Mouse (Mus musculus) liver (tissue): Measurements from ENCODE around the gene Krtap20-2.
"Not testable (repeated sequence)": the region's sequence is repeated elsewhere in the genome, so short reads cannot be mapped to it uniquely, and the experiment has no call there.

Experiments used
- DNase-seq: peaks from one replicate; pipeline ENCODE4 v3.0.0-alpha.2; 2020; ENCODE audit warnings: mixed read lengths

The Krtap20-2 gene

DNA sequence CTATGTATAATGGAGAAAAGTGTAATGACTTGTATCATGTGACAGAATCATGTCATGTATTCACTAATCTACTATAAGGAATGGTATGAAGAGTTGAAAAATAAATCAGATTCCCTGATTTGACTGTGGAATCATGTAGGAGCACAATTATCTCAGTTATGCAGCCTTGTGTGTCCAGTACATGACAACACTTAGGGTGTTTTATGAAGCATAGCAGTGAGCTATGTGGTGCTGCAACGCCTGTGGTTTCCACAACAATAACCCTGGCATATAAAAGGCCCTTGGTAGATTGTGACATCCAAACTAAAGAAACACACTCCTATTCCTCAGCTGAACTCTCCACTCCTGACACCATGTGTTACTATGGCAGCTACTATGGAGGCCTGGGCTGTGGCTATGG is at the start of gene Krtap20-2:
TSS of gene Krtap20-2 (plus strand) at position 301 of the 400 bp plus-strand sequence.
- DNase-seq: no peak

DNA sequence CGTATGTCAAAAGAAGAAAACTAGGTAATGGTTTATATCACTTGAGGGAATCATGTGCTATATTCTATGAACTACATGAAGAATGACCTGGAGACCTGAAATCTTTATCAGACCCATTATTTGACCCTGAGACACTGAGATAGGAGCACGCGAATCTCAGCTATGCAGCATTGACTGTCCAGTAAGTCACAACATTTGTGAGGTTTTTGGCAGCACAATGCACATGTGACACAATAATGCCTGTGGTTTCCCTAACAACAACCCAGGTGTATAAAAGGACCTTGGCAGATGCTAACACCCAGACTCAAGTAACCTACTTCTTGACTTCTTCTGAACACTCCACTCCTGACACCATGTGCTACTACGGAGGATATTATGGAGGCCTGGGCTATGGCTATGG is 48.0 kb upstream of the Krtap20-2 start, which contains the start of gene Gm9789:
TSS of gene Gm9789 (plus strand) at position 301 of the 400 bp plus-strand sequence.
- no peak for DNase-seq

DNA sequence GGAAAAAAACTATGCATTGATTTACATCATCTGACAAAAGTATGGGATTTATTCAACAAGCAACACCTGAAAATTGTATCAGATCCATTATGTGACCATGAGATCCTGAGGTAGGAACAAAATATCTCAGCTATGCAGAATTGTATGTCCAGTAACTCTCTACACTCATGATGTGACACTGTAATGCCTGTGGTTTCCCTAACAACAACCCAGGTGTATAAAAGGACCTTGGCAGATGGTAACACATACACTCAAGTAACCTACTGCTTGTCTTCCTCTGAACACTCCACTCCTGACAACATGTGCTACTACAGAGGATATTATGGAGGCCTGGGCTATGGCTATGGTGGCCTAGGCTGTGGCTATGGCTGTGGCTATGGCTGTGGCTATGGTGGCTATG is 36.5 kb upstream of the Krtap20-2 start, which contains the start of gene Gm7735:
TSS of gene Gm7735 (plus strand) at position 301 of the 400 bp plus-strand sequence.
- not testable (repeated sequence) for DNase-seq

DNA sequence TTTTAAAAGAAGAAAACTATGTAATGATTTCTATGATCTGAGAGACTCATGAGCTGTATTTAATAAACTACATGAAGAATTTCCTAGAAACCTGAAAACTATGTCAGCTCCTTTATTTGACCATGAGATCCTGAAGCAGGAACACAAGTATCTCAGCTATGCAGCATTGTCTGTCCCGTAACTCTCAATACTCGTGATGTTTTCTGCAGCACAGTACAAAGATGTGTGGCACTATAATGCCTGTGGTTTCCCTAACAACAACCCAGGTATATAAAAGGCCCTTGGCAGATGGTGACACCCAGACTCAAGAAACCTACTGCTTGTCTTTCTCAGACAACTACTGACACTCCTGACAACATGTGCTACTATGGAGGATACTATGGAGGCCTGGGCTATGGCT is 31.2 kb upstream of the Krtap20-2 start, which contains the start of gene 1110057P08Rik:
TSS of gene 1110057P08Rik (plus strand) at position 301 of the 400 bp plus-strand sequence.
- DNase-seq: no peak

DNA sequence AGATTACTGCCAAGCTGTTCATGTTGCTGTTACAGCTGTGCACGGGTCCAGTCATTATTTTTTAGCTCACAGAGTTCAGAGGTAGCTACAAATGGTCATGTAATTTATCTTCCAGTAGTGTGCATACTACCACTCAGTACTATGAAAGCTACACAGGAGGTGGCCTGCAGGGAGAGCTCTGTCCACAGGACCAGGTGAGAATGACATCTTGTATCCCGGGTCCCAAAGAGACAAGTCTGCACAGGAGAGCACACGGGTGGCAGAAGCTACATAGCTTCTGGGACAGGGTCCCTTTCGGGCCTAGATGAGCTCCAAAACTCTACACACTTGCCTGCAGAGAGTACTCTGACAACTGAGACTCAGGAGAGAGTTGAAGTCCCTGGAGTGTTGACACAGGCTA is 17.0 kb upstream of the Krtap20-2 start:
- DNase-seq: no peak
